Mouse (Mus musculus) heart, embryonic 16.5 days (tissue): ENCODE results near the gene Fez2. TPM values are rescaled to one million over a fixed set of nuclear protein-coding genes. Genes with fewer than 3 reads are reported as not detected.

ENCODE experiments used
- ATAC-seq: fragments of 200-750 bp; cut with Nextera tagmentation; replicated peaks from 2 replicates; pipeline ENCODE4 v1.8.0; 2017; ENCODE audit warnings: moderate number of reproducible peaks; ENCODE audit not compliant: insufficient read depth, low FRiP score; ENCODE audit errors: extremely low read depth
- H3K27ac ChIP-seq: fragments of 300-500 bp; sonication (generic); 2 replicates; pipeline ENCODE4 v1.5.1; 2014; ENCODE audit warnings: mild to moderate bottlenecking, low read length, control low read depth, moderate library complexity
- H3K27me3 ChIP-seq: fragments of 300-500 bp; sonication (generic); 2 replicates; pipeline ENCODE4 v1.6.1; 2014; ENCODE audit warnings: low read length, mixed read lengths; ENCODE audit not compliant: control insufficient read depth, insufficient read depth
- H3K36me3 ChIP-seq: fragments of 300-500 bp; sonication (generic); 2 replicates; pipeline ENCODE4 v1.6.1; 2014; ENCODE audit not compliant: control insufficient read depth, insufficient read depth
- H3K4me1 ChIP-seq: fragments of 300-500 bp; sonication (generic); 2 replicates; pipeline ENCODE4 v1.6.1; 2014; ENCODE audit warnings: low read length, mixed read lengths; ENCODE audit not compliant: control insufficient read depth, insufficient read depth
- H3K4me2 ChIP-seq: fragments of 300-500 bp; sonication (generic); 2 replicates; pipeline ENCODE4 v1.6.1; 2014; ENCODE audit warnings: low read depth, mild to moderate bottlenecking, control low read depth, low read length
- H3K4me3 ChIP-seq: fragments of 300-500 bp; sonication (generic); 2 replicates; pipeline ENCODE4 v1.5.1; 2014; ENCODE audit warnings: mild to moderate bottlenecking, control low read depth, low read length
- H3K9ac ChIP-seq: fragments of 300-500 bp; sonication (generic); 2 replicates; pipeline ENCODE4 v1.6.1; 2014; ENCODE audit warnings: low read length, control low read depth
- H3K9me3 ChIP-seq: fragments of 300-500 bp; sonication (generic); replicated peaks from 2 replicates; pipeline ENCODE4 v1.6.1; 2016; ENCODE audit warnings: low read length; ENCODE audit not compliant: control insufficient read depth
- WGBS: fragments of 180-500 bp; shearing (Covaris S2); extraction: QIAGEN DNeasy Blood & Tissue Kit; methylation state at CpG from one replicate; pipeline ENCODE4 v1.1.7; 2014; 5-methylcytosine and 5-hydroxymethylcytosine counted together
- polyA plus RNA-seq: library from polyadenylated mRNA; unstranded; fragments of >200 nt; fragmentation: Nextera tagmentation; extraction: Ambion mirVana; gene quantifications from 2 replicates; pipeline ENCODE4 v1.2.1, GENCODE M21; 2015

Gene Fez2
- polyA plus RNA-seq, result 55.4 and 62.9 TPM in 2 replicates

DNA sequence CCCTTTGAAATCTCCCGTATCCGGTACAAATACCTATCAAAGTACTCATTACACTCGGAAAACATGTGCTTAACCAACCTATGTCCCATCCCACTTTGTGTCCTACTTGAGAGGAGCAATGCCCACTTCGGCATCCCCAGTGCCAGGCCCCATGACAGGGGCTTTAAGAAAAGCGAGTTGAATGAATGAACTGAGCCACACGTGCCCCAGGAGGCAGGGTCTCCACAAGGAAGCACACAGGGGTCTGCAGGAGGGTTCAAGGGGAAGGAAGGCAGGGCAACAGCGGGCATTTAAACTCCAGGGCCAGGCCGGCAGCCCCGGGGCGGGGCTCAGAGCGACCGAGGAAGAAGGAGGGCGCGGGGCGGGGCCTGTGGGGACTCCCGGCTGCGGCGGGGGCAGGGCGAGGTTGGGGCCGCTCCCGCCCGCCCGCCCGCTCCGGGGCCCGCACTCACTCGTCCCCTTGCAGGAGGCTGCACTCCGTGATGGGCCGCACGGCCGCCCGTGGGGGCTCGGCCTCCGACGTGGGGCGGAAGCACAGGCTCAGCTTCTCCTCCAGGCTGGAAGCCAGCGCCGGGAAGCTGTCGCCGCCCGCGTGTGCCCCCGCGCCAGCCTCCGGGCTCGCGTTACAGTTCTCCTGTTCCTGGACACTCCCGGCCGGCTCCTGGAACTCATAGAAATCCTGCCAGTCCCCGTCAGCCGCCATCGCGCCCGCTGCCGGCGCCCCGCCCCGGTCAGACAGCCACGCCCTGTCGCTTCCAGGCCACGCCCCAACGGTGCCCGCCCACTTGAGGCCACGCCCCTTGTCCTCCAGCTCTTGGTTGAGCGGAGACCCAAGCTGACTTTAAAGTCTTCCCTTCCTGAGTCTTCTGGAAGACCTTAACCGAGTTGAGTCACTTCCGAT is at the start of gene Fez2:
Gene Fez2 (minus strand): TSS at position 772 of the 901 bp plus-strand sequence.
- no peaks in the 10 kb centered on the region for H3K36me3 ChIP-seq
- H3K27me3 ChIP-seq, result no peaks in the 10 kb centered on the region
- peak within 1 kb of the TSS; percentile 97 for H3K9ac ChIP-seq
- peak; percentile 96 for ATAC-seq
- WGBS, result under 1% methylated on average over 58 of the region's 67 CpGs
- H3K4me1 ChIP-seq, result peaks cover 10% of the 10 kb centered on the region
- peak within 1 kb of the TSS; percentile 93 for H3K4me2 ChIP-seq
- peak within 1 kb of the TSS; percentile 98 for H3K4me3 ChIP-seq
- H3K27ac ChIP-seq, result peak within 1 kb of the TSS; percentile 99
- H3K9me3 ChIP-seq, result no peaks in the 10 kb centered on the region

DNA sequence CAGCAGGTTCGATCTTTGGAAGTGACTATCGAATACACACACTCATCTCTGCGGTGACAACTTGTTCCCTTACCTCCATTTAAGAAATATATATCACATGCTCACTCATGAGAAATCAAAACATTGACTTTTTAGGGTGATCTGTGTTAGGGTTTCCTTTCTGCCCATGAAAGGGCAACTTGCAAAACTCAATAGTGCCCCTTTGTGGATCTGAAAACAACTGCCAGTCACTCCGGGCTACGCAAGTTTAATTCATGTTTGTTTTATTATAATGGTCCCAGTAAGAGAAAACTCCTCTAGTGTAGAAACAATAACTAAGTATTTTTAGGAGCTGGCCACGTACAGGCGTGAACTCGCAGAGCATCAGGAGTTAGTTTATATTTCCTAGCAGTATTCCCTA is 47.5 kb upstream of the Fez2 start:
- H3K27me3 ChIP-seq, result no peaks in the 10 kb centered on the region
- no peak overlapping the region for H3K4me2 ChIP-seq
- H3K9ac ChIP-seq, result no peak overlapping the region
- no peak overlapping the region for H3K4me3 ChIP-seq
- no peaks in the 10 kb centered on the region for H3K4me1 ChIP-seq
- no peaks in the 10 kb centered on the region for H3K36me3 ChIP-seq
- H3K27ac ChIP-seq, result no peak overlapping the region
- no peak for ATAC-seq
- no peaks in the 10 kb centered on the region for H3K9me3 ChIP-seq
- 80% methylated on average over 8 of the region's 8 CpGs for WGBS

DNA sequence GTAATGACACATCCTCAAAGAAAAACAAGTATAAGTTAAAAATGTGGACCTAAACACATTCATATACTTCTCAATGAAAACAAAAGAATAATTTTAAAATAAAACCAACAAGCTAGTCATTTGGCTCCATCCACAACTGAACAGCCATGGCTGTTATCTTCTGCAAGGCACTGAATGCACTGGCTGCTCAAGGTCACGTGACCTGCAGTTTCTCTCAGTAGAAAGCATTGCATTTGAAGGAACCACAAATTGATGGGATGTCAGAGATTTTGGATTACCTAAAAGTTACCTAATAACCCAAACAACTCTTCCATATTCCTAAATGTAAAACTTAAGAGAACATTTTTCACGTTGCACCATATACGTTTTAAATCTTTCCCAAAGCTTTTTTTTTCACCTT is 47.1 kb upstream of the Fez2 start:
- no peaks in the 10 kb centered on the region for H3K27me3 ChIP-seq
- H3K36me3 ChIP-seq, result no peaks in the 10 kb centered on the region
- peaks cover 3% of the 10 kb centered on the region; the same call in 1 of the 2 replicates for H3K9me3 ChIP-seq
- no peaks in the 10 kb centered on the region for H3K4me1 ChIP-seq
- 79% methylated on average over 3 of the region's 3 CpGs for WGBS
- H3K9ac ChIP-seq, result no peak overlapping the region
- H3K27ac ChIP-seq, result no peak overlapping the region
- ATAC-seq, result no peak
- no peak overlapping the region for H3K4me3 ChIP-seq
- no peak overlapping the region for H3K4me2 ChIP-seq

DNA sequence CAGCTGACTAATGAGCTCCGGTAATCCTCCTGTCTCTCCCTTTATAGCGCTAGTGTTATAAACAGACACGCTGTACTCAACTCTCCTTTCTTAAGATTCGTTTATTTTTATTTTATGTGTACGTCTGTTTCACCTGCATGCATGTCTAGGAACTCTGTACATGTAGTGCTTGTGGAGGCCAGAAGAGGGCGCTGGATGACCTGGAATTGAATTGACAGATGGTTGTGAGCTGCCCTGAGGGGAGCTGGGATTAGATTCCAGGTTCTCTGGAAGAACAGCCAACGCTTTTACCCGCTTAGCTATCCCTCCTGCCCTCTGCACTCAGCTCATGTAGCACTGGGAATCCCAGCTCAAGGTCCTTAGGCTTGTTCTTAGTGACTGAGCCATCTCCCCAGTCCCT is 42.2 kb upstream of the Fez2 start:
- 79% methylated on average over 8 of the region's 8 CpGs for WGBS
- Histone ChIP-seq H3K4me1 (no peaks in the 10 kb centered on the region), H3K9me3 (peaks cover 4% of the 10 kb centered on the region; the same call in 1 of the 2 replicates), H3K27ac (no peak overlapping the region), H3K36me3 (no peaks in the 10 kb centered on the region), H3K4me2 (no peak overlapping the region), H3K9ac (no peak overlapping the region), H3K4me3 (no peak overlapping the region), H3K27me3 (no peaks in the 10 kb centered on the region)
- no peak for ATAC-seq

DNA sequence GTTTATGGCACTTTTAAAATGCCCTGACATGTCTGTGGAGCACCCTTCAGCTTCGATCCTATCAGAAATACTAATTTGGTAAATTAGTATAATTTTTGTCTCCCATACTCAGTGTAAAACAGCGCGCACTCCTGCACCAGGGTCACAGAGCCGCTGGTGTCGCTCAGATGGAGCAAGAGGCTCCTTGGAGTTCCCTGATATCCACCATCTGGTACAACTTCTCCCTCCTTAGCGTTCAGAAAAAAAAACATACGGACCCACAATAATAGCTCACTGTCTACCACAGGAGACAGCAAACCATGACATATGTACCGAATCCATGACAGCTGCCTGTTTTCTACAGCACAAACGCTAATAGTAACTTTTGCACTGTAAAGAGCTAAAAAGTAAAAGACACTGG is 37.6 kb upstream of the Fez2 start:
- Histone ChIP-seq H3K4me3 (no peak overlapping the region), H3K9ac (no peak overlapping the region), H3K4me1 (no peaks in the 10 kb centered on the region), H3K27ac (no peak overlapping the region), H3K4me2 (no peak overlapping the region), H3K27me3 (no peaks in the 10 kb centered on the region), H3K36me3 (no peaks in the 10 kb centered on the region), H3K9me3 (peaks cover 4% of the 10 kb centered on the region; the same call in 1 of the 2 replicates)
- 68% methylated on average over 9 of the region's 9 CpGs for WGBS
- ATAC-seq, result no peak

DNA sequence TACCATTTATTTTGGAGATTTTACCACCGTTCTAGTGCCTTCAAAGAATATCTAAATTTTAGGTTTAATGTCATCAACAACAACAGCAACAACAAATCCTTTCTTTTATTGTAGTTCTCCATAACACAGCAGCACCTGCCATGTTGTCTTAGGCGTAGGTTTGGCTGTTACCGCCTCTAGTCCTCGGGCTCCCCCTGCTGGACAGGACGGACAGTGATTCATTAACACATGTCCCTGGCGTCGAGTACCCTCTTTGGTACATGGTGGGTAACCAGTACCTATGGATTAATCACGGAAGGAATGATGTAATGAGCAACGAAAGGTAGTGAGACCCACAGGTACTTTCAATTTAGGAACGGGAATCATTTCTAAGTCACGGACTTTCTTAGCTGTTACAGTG is 37.2 kb upstream of the Fez2 start:
- H3K27ac ChIP-seq, result no peak overlapping the region

DNA sequence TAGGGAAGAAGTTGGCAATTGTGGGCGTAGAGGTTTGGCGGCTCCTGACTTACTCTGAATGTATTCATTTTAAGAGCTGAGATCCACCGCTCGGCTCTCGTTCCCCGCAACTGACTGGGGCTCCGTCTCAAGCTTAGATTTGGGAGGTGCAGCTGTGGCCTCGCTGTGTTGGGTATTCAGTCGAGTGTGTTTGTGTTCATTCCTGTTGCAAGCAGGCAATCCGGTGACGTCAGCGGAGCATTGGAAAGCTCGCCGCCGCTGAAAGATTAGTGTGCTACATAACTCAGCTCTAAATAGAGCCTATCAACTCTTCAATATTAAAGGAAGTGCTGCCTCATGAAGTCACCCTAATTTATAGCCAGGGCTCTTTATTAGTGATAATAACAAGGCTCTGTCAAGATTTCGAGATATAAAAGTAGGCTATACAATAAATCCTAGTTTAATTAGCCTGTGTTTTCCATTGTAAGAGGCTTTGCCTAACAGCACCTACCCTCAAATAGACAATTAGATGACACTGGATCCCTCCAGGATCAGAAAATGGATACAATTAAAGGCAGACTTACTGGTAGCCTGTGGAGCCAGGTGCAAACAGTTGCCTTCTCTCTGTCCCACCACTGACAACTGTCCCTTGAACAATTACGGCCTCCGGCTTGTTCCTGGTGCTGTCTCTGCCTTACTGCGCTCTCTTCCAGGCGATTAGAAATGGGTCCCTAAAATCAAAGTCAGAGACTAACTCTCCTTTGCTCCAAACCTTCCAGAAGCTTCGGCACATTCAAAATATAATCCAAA is 36.4 kb upstream of the Fez2 start:
- no peaks in the 10 kb centered on the region for H3K27me3 ChIP-seq
- H3K4me3 ChIP-seq, result no peak overlapping the region
- no peaks in the 10 kb centered on the region for H3K4me1 ChIP-seq
- ATAC-seq, result no peak
- H3K27ac ChIP-seq, result no peak overlapping the region
- 70% methylated on average over 21 of the region's 21 CpGs for WGBS
- H3K9me3 ChIP-seq, result no peaks in the 10 kb centered on the region
- H3K36me3 ChIP-seq, result no peaks in the 10 kb centered on the region
- peak overlapping the region; percentile 35; the same call in 1 of the 2 replicates for H3K4me2 ChIP-seq
- H3K9ac ChIP-seq, result 0 out of 2 replicates have a peak overlapping the region, but pooled peaks have one; percentile 34

More for the DNA sequence above, 37.2 kb upstream of the Fez2 start:
- H3K4me2 ChIP-seq, result no peak overlapping the region
- H3K27me3 ChIP-seq, result no peaks in the 10 kb centered on the region
- H3K9me3 ChIP-seq, result peaks cover under 1% of the 10 kb centered on the region; the same call in 1 of the 2 replicates
- 0 out of 2 replicates have a peak, but pooled peaks have one; percentile 52 for ATAC-seq
- H3K4me3 ChIP-seq, result no peak overlapping the region
- no peaks in the 10 kb centered on the region for H3K4me1 ChIP-seq
- H3K36me3 ChIP-seq, result no peaks in the 10 kb centered on the region
- 34% methylated on average over 11 of the region's 11 CpGs for WGBS
- H3K9ac ChIP-seq, result no peak overlapping the region

DNA sequence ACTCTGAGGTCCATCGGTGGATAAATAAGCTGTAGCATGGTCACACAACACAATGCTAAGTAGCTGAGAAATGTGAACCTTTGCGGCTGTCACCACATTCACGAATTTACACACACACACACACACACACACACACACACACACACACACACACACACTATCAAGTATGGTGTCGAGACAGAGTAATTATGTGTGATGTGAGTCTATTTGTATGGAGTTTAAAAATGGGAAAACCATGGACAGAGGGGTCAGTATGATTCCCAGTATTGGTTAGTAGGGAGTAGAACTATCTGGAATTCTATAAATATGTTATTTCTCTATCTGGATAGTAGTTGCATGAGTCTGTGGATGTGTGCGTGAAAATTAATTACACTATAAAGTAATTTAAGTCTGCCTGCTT is 35.6 kb upstream of the Fez2 start:
- H3K9me3 ChIP-seq, result no peaks in the 10 kb centered on the region
- ATAC-seq, result no peak
- no peaks in the 10 kb centered on the region for H3K27me3 ChIP-seq
- H3K4me2 ChIP-seq, result no peak overlapping the region
- H3K36me3 ChIP-seq, result no peaks in the 10 kb centered on the region
- no peaks in the 10 kb centered on the region for H3K4me1 ChIP-seq
- H3K9ac ChIP-seq, result no peak overlapping the region
- 80% methylated on average over 5 of the region's 5 CpGs for WGBS
- no peak overlapping the region for H3K4me3 ChIP-seq
- H3K27ac ChIP-seq, result no peak overlapping the region

DNA sequence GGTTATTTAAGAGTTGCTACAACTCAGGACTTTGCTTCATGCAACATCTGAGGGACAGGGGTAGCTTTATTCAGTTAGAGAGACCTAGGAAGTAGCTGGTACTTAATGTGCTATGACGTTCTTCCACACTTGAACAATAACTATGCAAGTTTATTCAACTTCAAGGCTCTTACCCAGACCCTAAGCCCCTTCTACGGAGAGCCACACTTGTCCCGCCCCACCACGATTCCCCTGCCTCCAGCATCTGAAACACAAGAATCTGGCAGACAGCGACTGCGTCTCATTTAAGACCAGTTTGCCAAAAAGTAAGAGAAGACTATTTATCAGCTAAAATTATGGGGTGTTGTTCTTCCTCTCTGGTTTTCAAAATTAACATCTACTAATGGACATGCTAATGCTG is 33.9 kb upstream of the Fez2 start:
- no peak overlapping the region for H3K9ac ChIP-seq
- no peak overlapping the region for H3K4me3 ChIP-seq
- no peak overlapping the region for H3K27ac ChIP-seq
- no peak overlapping the region for H3K4me2 ChIP-seq
- H3K27me3 ChIP-seq, result no peaks in the 10 kb centered on the region
- no peak for ATAC-seq
- WGBS, result 81% methylated on average over 6 of the region's 6 CpGs
- H3K4me1 ChIP-seq, result no peaks in the 10 kb centered on the region
- no peaks in the 10 kb centered on the region for H3K9me3 ChIP-seq
- no peaks in the 10 kb centered on the region for H3K36me3 ChIP-seq
